Mouse (Mus musculus) liver, embryonic 12.5 days (tissue): ENCODE data around the gene Kdm4a. TPM values are rescaled to one million over a fixed set of nuclear protein-coding genes. Genes with fewer than 3 reads are reported as not detected.

ENCODE experiments used
- ATAC-seq: fragments of 200-750 bp; cut with Nextera tagmentation; 2 replicates; pipeline ENCODE4 v1.8.0; 2017; ENCODE audit warnings: moderate number of reproducible peaks, mild to moderate bottlenecking, moderate library complexity
- H3K27ac ChIP-seq: fragments of 300-500 bp; sonication (generic); 2 replicates; pipeline ENCODE4 v1.5.1; 2016; ENCODE audit warnings: mild to moderate bottlenecking
- H3K27me3 ChIP-seq: fragments of 300-500 bp; sonication (generic); replicated peaks from 2 replicates; pipeline ENCODE4 v1.6.1; 2016; ENCODE audit warnings: mild to moderate bottlenecking, moderate library complexity
- H3K36me3 ChIP-seq: fragments of 300-500 bp; sonication (generic); 2 replicates; pipeline ENCODE4 v1.6.1; 2016; ENCODE audit warnings: mild to moderate bottlenecking, moderate library complexity
- H3K4me1 ChIP-seq: fragments of 300-500 bp; sonication (generic); 2 replicates; pipeline ENCODE4 v1.6.1; 2016
- H3K4me2 ChIP-seq: fragments of 300-500 bp; sonication (generic); 2 replicates; pipeline ENCODE4 v1.6.1; 2016; ENCODE audit warnings: mild to moderate bottlenecking, moderate library complexity
- H3K4me3 ChIP-seq: fragments of 300-500 bp; sonication (generic); 2 replicates; pipeline ENCODE4 v1.5.1; 2016; ENCODE audit warnings: mild to moderate bottlenecking, moderate library complexity
- H3K9ac ChIP-seq: fragments of 300-500 bp; sonication (generic); 2 replicates; pipeline ENCODE4 v1.6.1; 2016; ENCODE audit warnings: mild to moderate bottlenecking, moderate library complexity
- H3K9me3 ChIP-seq: fragments of 300-500 bp; sonication (generic); replicated peaks from 2 replicates; pipeline ENCODE4 v1.6.1; 2016; ENCODE audit warnings: mild to moderate bottlenecking, moderate library complexity
- WGBS: fragments of 180-500 bp; shearing (Covaris S2); methylation state at CpG from one replicate; pipeline ENCODE4 v1.1.7; 2016; ENCODE audit not compliant: insufficient replicate concordance; 5-methylcytosine and 5-hydroxymethylcytosine counted together
- polyA plus RNA-seq: library from polyadenylated mRNA; unstranded; fragments of >200 nt; fragmentation: Nextera tagmentation; extraction: Ambion mirVana; gene quantifications from 2 replicates; pipeline ENCODE4 v1.2.1, GENCODE M21; 2016

Kdm4a gene
- polyA plus RNA-seq, 1 experiment from 2014 or later: 11.2 TPM

DNA sequence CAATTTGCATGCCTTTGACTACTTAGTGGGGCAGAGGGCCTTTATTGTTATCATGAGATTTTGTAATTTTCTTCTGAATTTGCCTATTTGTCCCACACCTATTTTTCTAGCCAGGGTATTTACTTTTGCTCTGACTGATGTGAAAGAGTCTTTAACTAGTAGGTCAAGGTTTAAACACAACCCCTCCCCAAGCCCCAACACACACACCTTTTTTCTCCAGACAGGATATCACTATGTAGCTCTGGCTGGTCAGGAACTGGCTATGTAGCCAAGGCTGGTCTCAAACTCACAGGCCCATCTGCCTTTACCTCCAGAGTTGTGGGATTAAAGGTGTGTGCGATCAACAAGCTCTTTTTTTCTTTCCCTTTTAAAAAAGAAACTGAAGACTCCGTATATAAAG is 19.2 kb upstream of the Kdm4a start:
- no peak for ATAC-seq
- Histone ChIP-seq H3K4me3 (no peak overlapping the region), H3K4me1 (no peaks in the 10 kb centered on the region), H3K4me2 (no peak overlapping the region), H3K9me3 (no peaks in the 10 kb centered on the region), H3K27ac (no peak overlapping the region), H3K27me3 (0 out of 2 replicates have a peak, but pooled peaks cover 4% of the 10 kb centered on the region), H3K9ac (no peak overlapping the region), H3K36me3 (no peaks in the 10 kb centered on the region)
- WGBS: 79% methylated on average over 2 of the region's 2 CpGs

DNA sequence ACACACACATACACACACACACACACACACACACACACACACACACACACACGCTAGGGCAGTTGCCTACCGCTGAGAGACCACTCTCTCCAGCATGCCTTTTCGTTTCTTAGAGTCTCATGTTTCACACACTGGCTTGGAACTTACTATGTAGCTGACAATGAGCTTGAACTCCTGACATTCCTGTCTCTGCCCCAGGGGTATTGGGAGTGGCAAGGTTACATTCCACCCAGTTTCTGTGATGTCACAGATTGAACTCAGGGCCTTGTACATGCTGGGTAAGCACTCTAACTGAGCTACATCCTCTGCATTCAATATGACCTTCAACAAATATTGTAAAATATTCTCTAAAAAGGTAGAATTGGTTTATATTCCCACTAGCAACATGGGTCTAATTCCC is 18.8 kb upstream of the Kdm4a start:
- no peak for ATAC-seq
- no peaks in the 10 kb centered on the region for H3K9me3 ChIP-seq
- H3K4me3 ChIP-seq: no peak overlapping the region
- H3K4me1 ChIP-seq: no peaks in the 10 kb centered on the region
- 0 out of 2 replicates have a peak, but pooled peaks cover 4% of the 10 kb centered on the region for H3K27me3 ChIP-seq
- H3K36me3 ChIP-seq: no peaks in the 10 kb centered on the region
- no peak overlapping the region for H3K9ac ChIP-seq
- no peak overlapping the region for H3K4me2 ChIP-seq
- no peak overlapping the region for H3K27ac ChIP-seq
- 76% methylated on average over 3 of the region's 3 CpGs for WGBS

DNA sequence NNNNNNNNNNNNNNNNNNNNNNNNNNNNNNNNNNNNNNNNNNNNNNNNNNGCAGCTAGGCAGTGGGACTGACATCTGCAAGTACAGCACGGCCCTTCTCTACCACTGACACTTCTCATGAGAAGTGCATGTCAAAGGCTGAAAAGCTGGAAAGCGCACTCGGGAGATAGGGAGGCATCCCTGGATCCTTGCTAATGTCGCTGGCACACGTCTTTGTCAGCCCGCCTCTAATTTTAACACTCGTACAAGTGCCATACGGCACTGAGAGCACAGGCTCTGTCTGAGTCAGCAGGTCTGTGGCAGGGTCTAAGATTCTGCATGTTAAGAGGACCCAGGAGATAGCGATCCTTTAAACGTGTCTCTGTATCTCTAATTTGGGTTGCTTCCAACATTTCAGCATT is 16.3 kb upstream of the Kdm4a start:
- Histone ChIP-seq H3K4me2 (no peak overlapping the region), H3K4me1 (no peaks in the 10 kb centered on the region), H3K27me3 (0 out of 2 replicates have a peak, but pooled peaks cover 4% of the 10 kb centered on the region), H3K27ac (no peak overlapping the region), H3K4me3 (no peak overlapping the region), H3K9ac (no peak overlapping the region), H3K36me3 (no peaks in the 10 kb centered on the region), H3K9me3 (no peaks in the 10 kb centered on the region)
- ATAC-seq: no peak
- WGBS: 78% methylated on average over 10 of the region's 10 CpGs

DNA sequence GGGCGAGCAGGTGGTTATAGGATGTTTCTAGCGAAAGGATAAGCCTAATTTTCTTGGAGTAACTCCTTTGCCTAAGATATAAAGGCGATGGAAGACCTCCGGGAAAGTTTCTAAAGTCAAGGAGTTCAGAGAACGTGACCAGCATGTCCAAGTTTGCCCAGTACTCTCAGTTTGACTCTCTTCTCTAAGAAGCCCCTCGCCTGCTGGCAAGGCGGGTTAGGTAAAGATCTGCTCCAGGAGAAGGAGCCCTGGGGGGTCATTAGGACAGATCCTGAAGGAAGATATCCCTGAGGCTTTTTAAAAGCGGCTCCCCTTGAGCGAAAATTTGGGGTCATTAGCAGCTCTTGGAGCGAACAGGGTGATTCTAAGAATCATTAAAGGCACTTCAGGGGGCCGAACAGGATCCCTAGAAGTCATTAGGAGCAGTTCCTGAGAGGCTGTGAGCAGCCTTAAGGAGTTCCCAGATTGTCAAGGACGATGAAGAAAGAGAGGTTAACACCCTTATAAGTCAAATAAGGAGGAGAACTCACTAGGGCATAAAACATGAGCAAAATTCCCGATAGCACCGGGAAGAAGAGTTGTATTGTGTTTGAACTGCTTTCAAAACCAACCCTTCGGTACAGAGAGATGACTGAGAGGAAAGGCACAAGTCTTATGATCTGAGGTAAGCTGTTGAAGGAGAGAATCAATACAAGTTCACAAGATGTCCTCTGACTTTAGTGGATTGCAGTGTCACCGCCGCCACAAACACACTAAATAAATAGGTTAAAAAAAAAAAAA is 648 bp upstream of the Kdm4a start:
- H3K4me3 ChIP-seq: peak overlapping the region; percentile 75
- 19% methylated on average over 17 of the region's 17 CpGs for WGBS
- H3K4me1 ChIP-seq: peaks cover 16% of the 10 kb centered on the region
- no peaks in the 10 kb centered on the region for H3K9me3 ChIP-seq
- H3K4me2 ChIP-seq: peak overlapping the region; percentile 90
- peak overlapping the region; percentile 79 for H3K9ac ChIP-seq
- H3K27ac ChIP-seq: peak overlapping the region; percentile 89
- no peaks in the 10 kb centered on the region for H3K27me3 ChIP-seq
- peaks cover 19% of the 10 kb centered on the region for H3K36me3 ChIP-seq
- ATAC-seq: no peak

DNA sequence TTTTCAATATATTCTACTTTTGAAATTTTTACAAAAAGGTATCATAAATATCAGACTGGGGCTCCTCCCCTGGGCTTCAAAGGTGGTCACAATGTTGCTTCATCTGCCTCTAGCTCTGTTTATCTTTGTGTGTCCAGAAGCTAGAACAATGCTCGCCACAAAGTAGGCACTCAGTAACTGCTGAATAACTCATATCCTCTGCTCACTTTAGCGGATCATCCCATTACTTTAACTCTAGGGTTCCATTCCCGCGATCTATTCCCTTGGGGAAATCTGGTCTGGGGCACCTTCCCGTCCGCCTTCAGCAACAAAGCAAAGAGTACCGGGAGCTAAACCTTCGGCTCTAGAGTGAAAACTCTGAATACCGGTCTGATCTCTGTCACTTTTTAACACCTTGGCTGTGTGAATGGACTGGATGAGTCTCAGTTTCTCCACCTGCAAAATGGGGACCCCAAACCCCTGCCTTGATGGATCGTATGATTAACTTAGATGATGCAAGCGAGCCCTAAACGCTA is 834 bp downstream of the Kdm4a start:
- Histone ChIP-seq H3K4me2 (peak overlapping the region; percentile 90), H3K27me3 (no peaks in the 10 kb centered on the region), H3K4me3 (peak overlapping the region; percentile 75), H3K36me3 (peaks cover 34% of the 10 kb centered on the region), H3K27ac (peak overlapping the region; percentile 89), H3K9me3 (no peaks in the 10 kb centered on the region), H3K4me1 (peaks cover 16% of the 10 kb centered on the region), H3K9ac (peak overlapping the region; percentile 79)
- WGBS: 1% methylated on average over 12 of the region's 12 CpGs
- ATAC-seq: no peak

DNA sequence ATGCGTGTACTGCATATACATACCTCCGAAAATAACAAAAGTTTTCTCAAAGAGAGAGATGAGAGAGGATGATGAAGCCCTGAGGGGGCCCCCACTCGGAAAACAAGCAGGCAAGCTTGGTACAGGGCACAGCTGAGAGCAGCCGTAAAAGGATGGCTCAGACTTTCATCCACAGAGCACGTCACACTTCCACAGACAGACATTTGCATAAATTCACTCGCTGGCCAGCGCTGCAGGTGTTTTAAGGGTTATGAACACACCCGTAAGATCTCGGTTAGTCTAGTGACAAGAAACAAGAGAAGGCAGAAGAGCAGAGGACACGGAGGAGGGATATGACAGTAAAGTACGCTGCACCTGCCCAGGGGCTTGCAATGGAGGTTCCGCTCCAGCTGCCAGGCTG is 7.4 kb downstream of the Kdm4a start:
- ATAC-seq: no peak

DNA sequence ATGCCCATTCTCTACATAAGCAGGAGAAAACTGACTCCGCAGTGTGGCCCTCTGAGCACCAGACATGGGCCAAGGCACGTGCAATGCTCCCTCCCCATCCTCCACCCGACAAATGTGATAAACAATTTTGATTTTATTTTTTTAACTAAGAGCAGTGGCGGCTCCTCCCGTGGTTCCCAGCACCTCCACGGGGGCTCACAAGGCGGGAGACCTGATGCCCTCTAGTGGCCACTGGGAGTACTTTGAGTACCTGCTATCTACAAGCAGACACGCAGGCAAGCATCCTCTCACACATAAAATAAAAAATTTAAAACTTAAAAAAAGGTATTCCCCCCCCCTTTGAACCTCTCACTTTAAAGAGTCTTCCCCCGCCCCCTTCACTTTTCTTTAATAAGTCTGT is 8.8 kb downstream of the Kdm4a start:
- ATAC-seq: no peak
- peaks cover 99% of the 10 kb centered on the region for H3K36me3 ChIP-seq
- H3K9ac ChIP-seq: no peak overlapping the region
- H3K4me2 ChIP-seq: no peak overlapping the region
- H3K27ac ChIP-seq: no peak overlapping the region
- WGBS: 73% methylated on average over 9 of the region's 9 CpGs
- H3K4me3 ChIP-seq: no peak overlapping the region
- no peaks in the 10 kb centered on the region for H3K4me1 ChIP-seq
- no peaks in the 10 kb centered on the region for H3K9me3 ChIP-seq
- no peaks in the 10 kb centered on the region for H3K27me3 ChIP-seq

More for the DNA sequence above, 7.4 kb downstream of the Kdm4a start:
- H3K27me3 ChIP-seq: no peaks in the 10 kb centered on the region
- H3K27ac ChIP-seq: no peak overlapping the region
- peaks cover 99% of the 10 kb centered on the region for H3K36me3 ChIP-seq
- H3K9me3 ChIP-seq: no peaks in the 10 kb centered on the region
- WGBS: 91% methylated on average over 12 of the region's 12 CpGs
- no peak overlapping the region for H3K4me3 ChIP-seq
- no peak overlapping the region for H3K4me2 ChIP-seq
- H3K9ac ChIP-seq: no peak overlapping the region
- H3K4me1 ChIP-seq: no peaks in the 10 kb centered on the region

DNA sequence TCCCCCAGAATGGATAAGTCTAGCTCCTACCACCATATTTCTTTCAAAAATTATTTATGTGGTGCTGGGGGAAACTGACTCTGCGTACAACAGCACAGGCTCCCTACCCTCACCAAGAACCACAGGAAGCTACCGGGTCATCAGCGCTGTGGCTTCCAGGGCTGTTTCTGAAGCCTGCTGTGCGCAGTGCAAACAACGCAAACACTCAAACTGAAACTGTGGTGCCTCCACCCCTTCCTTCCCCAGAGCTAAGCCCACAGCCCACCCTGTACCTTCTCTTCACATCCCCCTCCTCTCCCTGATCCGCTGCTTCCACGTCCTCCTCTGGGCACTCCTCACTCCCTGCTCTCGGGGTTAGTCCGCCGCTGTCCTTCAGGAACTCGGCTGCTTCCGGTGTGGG is 17.7 kb downstream of the Kdm4a start:
- Histone ChIP-seq H3K27me3 (no peaks in the 10 kb centered on the region), H3K9ac (no peak overlapping the region), H3K36me3 (peaks cover 98% of the 10 kb centered on the region), H3K4me1 (no peaks in the 10 kb centered on the region), H3K27ac (no peak overlapping the region), H3K9me3 (no peaks in the 10 kb centered on the region), H3K4me2 (no peak overlapping the region), H3K4me3 (no peak overlapping the region)
- ATAC-seq: no peak
- 85% methylated on average over 12 of the region's 12 CpGs for WGBS

DNA sequence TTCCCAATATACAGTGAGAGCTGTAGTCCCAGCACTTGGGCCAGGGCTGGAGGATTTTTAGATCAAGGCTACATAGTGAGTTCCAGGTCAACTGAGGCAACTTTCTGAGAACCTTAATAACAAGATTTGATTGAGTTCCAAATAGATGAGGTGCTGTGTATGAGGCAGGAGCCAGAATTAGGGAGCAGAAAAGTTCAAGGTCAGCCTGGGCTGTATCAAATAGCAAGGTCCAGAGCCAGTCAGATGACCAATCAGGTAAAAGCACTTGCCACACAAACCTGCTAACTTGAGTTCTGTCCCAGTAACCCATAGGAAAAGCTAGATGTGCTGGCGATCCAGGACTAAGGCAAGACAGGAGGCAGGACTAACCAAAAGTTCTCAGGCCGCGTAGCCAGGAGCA is 22.2 kb downstream of the Kdm4a start:
- no peak overlapping the region for H3K27ac ChIP-seq
- 83% methylated on average over 3 of the region's 3 CpGs for WGBS
- no peak overlapping the region for H3K4me3 ChIP-seq
- peaks cover 97% of the 10 kb centered on the region for H3K36me3 ChIP-seq
- H3K27me3 ChIP-seq: no peaks in the 10 kb centered on the region
- peaks cover 13% of the 10 kb centered on the region for H3K4me1 ChIP-seq
- H3K9me3 ChIP-seq: no peaks in the 10 kb centered on the region
- no peak overlapping the region for H3K9ac ChIP-seq
- ATAC-seq: no peak
- no peak overlapping the region for H3K4me2 ChIP-seq

DNA sequence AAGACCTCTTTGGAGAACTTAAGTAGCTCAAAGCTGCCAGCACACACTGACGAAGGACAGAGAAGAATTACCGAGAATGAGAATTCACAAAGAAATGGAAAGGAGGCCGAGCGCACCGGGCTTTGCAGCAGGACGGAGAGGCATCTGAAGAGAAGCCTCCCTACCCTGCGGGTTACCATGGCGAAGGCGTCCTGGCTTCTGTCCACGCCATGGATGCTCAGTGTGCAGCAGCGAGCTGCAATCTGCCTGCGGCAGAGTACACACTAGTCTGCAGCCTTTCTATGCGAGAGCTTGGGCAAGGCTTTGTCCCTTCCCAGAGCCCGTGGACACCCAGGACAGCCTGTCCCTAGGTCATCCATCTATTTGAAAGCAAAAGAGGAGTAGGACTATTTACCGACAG is 23.3 kb downstream of the Kdm4a start:
- no peak overlapping the region for H3K27ac ChIP-seq
- no peak for ATAC-seq
- H3K4me1 ChIP-seq: peaks cover 13% of the 10 kb centered on the region
- H3K4me2 ChIP-seq: no peak overlapping the region
- WGBS: 89% methylated on average over 15 of the region's 15 CpGs
- no peak overlapping the region for H3K4me3 ChIP-seq
- H3K9me3 ChIP-seq: no peaks in the 10 kb centered on the region
- peaks cover 97% of the 10 kb centered on the region for H3K36me3 ChIP-seq
- H3K27me3 ChIP-seq: no peaks in the 10 kb centered on the region
- H3K9ac ChIP-seq: no peak overlapping the region

DNA sequence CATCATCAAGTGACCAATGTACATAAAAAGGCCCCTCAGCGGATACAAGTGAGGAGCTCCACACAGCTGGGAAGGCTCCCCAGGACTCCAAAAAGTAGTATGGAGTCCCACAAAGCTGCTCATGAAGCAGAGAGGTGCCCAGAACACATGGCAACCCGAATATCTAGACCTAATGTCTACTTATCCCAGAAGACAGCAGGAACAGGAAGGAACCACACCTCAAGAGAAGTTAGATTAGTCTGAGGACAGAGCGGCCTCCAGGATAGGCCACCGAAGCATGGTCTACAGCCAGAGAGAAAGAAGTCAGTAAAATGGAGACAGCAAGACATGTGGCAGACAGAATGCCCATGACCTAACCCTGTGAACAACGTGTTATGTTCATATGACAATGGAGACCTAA is 25.0 kb downstream of the Kdm4a start:
- no peaks in the 10 kb centered on the region for H3K27me3 ChIP-seq
- no peak overlapping the region for H3K9ac ChIP-seq
- H3K27ac ChIP-seq: 0 out of 2 replicates have a peak overlapping the region, but pooled peaks have one; percentile 18
- ATAC-seq: no peak; the same call in 1 of the 2 replicates
- H3K36me3 ChIP-seq: peaks cover 96% of the 10 kb centered on the region
- peaks cover 13% of the 10 kb centered on the region for H3K4me1 ChIP-seq
- H3K4me3 ChIP-seq: no peak overlapping the region
- H3K9me3 ChIP-seq: no peaks in the 10 kb centered on the region
- WGBS: 56% methylated on average over 5 of the region's 5 CpGs
- H3K4me2 ChIP-seq: no peak overlapping the region

DNA sequence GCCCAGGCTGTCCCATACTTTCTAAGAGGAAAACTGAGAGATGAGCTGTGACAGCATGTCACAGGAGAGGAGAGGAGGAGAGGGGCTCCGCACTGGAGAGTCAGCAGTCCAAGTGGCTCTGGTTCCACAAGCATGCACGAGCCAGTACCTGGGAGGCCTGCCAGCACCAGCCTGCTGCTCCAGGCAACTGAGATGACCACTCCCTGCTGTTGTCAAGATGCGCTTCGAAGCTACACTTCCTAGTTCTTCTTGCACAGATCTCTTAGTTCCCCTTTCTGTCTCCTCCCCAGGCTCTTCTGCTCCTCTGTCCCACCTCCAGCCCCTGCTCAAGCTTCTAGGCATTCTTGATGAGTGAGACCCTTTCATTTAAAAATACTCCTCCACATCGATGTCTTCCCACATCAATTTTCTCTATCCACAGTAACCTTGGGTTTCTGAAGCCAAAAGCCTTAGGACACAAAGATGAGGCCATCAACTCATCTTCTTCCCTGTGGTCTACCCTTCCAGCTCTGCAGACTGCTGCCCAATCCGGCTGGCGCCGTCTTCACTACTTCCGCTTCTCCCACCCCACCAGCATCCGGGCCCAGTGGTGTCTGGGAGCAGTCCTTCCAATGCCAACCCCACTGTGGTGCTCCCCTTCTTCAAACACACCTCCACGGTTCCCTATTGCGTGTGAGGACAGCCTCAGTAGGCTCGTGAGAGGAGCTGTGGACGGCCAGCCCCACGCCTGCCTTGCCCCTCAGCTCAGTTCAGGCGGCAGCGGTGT is 27.6 kb downstream of the Kdm4a start:
- no peak overlapping the region for H3K4me3 ChIP-seq
- H3K4me2 ChIP-seq: no peak overlapping the region
- peaks cover 97% of the 10 kb centered on the region for H3K36me3 ChIP-seq
- no peak for ATAC-seq
- WGBS: 78% methylated on average over 17 of the region's 17 CpGs
- H3K27ac ChIP-seq: no peak overlapping the region
- H3K9me3 ChIP-seq: no peaks in the 10 kb centered on the region
- H3K27me3 ChIP-seq: no peaks in the 10 kb centered on the region
- no peak overlapping the region for H3K9ac ChIP-seq
- peaks cover 28% of the 10 kb centered on the region for H3K4me1 ChIP-seq
